Mouse (Mus musculus) cortical plate, adult 2 months (tissue): ENCODE data around the gene Itgb2.

Experiments used
- CTCF ChIP-seq: fragments of 200-500 bp; IDR thresholded peaks from 2 replicates; pipeline ENCODE4 v1.5.1; 2011; ENCODE audit warnings: mild to moderate bottlenecking, control low read depth, low read length; ENCODE audit not compliant: insufficient read depth; ENCODE audit errors: extremely low read depth
- POLR2A ChIP-seq: fragments of 200-500 bp; IDR thresholded peaks from 2 replicates; pipeline ENCODE4 v1.6.1; 2011; ENCODE audit warnings: mild to moderate bottlenecking, low read length, control low read depth; ENCODE audit not compliant: insufficient read depth; ENCODE audit errors: extremely low read depth

DNA sequence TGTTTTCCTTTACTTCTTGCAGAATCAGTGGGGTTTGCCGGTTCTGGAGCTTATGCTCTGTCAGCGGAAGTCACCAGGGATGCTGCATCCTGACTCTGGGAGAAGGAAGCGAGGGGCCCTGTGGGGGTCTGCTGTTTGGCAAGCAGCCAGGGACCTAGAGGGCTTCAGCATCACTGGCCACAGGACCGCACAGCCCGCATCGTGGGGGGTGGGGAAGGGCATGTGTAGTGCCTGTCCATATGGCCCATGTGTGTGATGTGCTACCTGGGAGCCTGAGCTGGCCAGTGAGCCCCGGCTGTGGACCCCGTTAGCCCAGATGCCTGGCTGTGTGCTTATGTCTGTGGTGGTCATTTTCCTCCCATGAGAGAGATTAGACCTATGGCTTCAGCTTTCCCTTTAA is 59.7 kb downstream of the Itgb2 start:
- TF ChIP-seq POLR2A: no peak
- TF ChIP-seq CTCF: no peak
